Mouse (Mus musculus) MEL (cell line): Measurements from ENCODE around the gene Ocln. TPM values are rescaled to one million over a fixed set of nuclear protein-coding genes. Genes with fewer than 3 reads are reported as not detected.

Source experiments
- polyA plus RNA-seq, 2 experiments: library from polyadenylated mRNA; stranded (reverse) in 1 of 2; unstranded in 1 of 2; fragments of >175 nt in 1 of 2; fragments of >200 nt in 1 of 2; gene quantifications; 2 replicates each; pipeline versions ENCODE4 v1.2.1 to v1.2.4; 2012; ENCODE audit warnings: low replicate concordance in 2 of 2, low read depth in 1 of 2; ENCODE audit not compliant: insufficient read length in 2 of 2, insufficient read depth in 1 of 2, missing spikeins in 1 of 2
- total RNA-seq: library from RNA; depleted of rRNA; stranded (reverse); fragments of 300-350 nt; gene quantifications from 2 replicates; pipeline ENCODE4 v1.2.3, GENCODE M21; 2012; rRNA removed

The Ocln gene
- total and polyA plus RNA-seq, 3 experiments = 0.31 to 0.58 TPM; not detected in 1

Other genes with a start within 250 kb of the Ocln start
- gene Naip6, start 235.0 kb downstream of the Ocln start, total RNA-seq = 0.10 and 0.12 TPM in 2 replicates
- under 1 TPM in 1 of 2 experiments, not detected in 1; 0.78 TPM for gene Naip6, start 235.0 kb downstream of the Ocln start, polyA plus RNA-seq
- gene Naip1, start 99.8 kb downstream of the Ocln start, total RNA-seq = not detected in 2 replicates
- gene Naip1, start 99.8 kb downstream of the Ocln start, polyA plus RNA-seq = under 1 TPM in 1 of 2 experiments, not detected in 1; 0.01 TPM
- 43.0 and 47.2 TPM in 2 replicates for gene Gtf2h2, start 60.1 kb downstream of the Ocln start, total RNA-seq
- gene Gtf2h2, start 60.1 kb downstream of the Ocln start, polyA plus RNA-seq = 10 to 100 TPM in 1 of 2 experiments, not detected in 1; 71.6 TPM
- gene Marveld2, start 64.3 kb upstream of the Ocln start, total RNA-seq = not detected in 2 replicates
- not detected for gene Marveld2, start 64.3 kb upstream of the Ocln start, polyA plus RNA-seq
- 234 and 247 TPM in 2 replicates for gene Ak6, start 98.3 kb upstream of the Ocln start, total RNA-seq
- 100 to 1,000 TPM; 199 to 216 TPM for gene Ak6, start 98.3 kb upstream of the Ocln start, polyA plus RNA-seq
- 29.4 and 31.2 TPM in 2 replicates for gene Rad17, start 98.3 kb upstream of the Ocln start, total RNA-seq
- 10 to 100 TPM in 1 of 2 experiments, not detected in 1; 21.7 TPM for gene Rad17, start 98.3 kb upstream of the Ocln start, polyA plus RNA-seq
- 19.8 and 23.7 TPM in 2 replicates for gene Taf9, start 98.9 kb upstream of the Ocln start, total RNA-seq
- gene Taf9, start 98.9 kb upstream of the Ocln start, polyA plus RNA-seq = 10 to 100 TPM in 1 of 2 experiments, not detected in 1; 38.5 TPM
- gene Ccdc125, start 117.0 kb upstream of the Ocln start, total RNA-seq = not detected in 2 replicates
- gene Ccdc125, start 117.0 kb upstream of the Ocln start, polyA plus RNA-seq = under 1 TPM in 1 of 2 experiments, not detected in 1; 0.29 TPM
- 63.0 and 67.7 TPM in 2 replicates for gene Cdk7, start 178.2 kb upstream of the Ocln start, total RNA-seq
- gene Cdk7, start 178.2 kb upstream of the Ocln start, polyA plus RNA-seq = 10 to 100 TPM in 1 of 2 experiments, not detected in 1; 87.1 TPM
- gene Mrps36, start 191.9 kb upstream of the Ocln start, total RNA-seq = 60.4 and 73.1 TPM in 2 replicates
- 10 to 100 TPM in 1 of 2 experiments, not detected in 1; 91.1 TPM for gene Mrps36, start 191.9 kb upstream of the Ocln start, polyA plus RNA-seq
- 32.2 and 33.3 TPM in 2 replicates for gene Cenph, start 223.2 kb upstream of the Ocln start, total RNA-seq
- 10 to 100 TPM in 1 of 2 experiments, not detected in 1; 48.8 TPM for gene Cenph, start 223.2 kb upstream of the Ocln start, polyA plus RNA-seq
- 139 and 185 TPM in 2 replicates for gene Ccnb1, start 233.9 kb upstream of the Ocln start, total RNA-seq
- gene Ccnb1, start 233.9 kb upstream of the Ocln start, polyA plus RNA-seq = 100 to 1,000 TPM; 229 to 682 TPM